Mouse (Mus musculus) liver, embryonic 11.5 days (tissue): ENCODE measurements around the gene Nrl. TPM values are rescaled to one million over a fixed set of nuclear protein-coding genes. Genes with fewer than 3 reads are reported as not detected.
A peak's percentile ranks its signal among the peaks of the same experiment; 100 is the strongest.

ENCODE experiments used
- ATAC-seq: fragments of 200-750 bp; cut with Nextera tagmentation; replicated peaks from 2 replicates; pipeline ENCODE4 v1.8.0; 2017; ENCODE audit warnings: moderate number of reproducible peaks, mild to moderate bottlenecking, moderate TSS enrichment, moderate library complexity; ENCODE audit not compliant: low FRiP score
- DNase-seq: peaks from one replicate; pipeline ENCODE4 v3.0.0-alpha.2; 2017; ENCODE audit warnings: low spot score
- H3K27ac ChIP-seq: fragments of 300-500 bp; sonication (generic); 2 replicates; pipeline ENCODE4 v1.5.1; 2014; ENCODE audit warnings: mild to moderate bottlenecking, low read depth, low read length, control low read depth
- H3K27me3 ChIP-seq: fragments of 300-500 bp; sonication (generic); replicated peaks from 2 replicates; pipeline ENCODE4 v1.6.1; 2014; ENCODE audit warnings: low read length, mixed read lengths; ENCODE audit not compliant: control insufficient read depth, insufficient read depth
- H3K36me3 ChIP-seq: fragments of 300-500 bp; sonication (generic); 2 replicates; pipeline ENCODE4 v1.6.1; 2014; ENCODE audit warnings: mild to moderate bottlenecking, low read length, moderate library complexity, mixed read lengths; ENCODE audit not compliant: control insufficient read depth, insufficient read depth
- H3K4me1 ChIP-seq: fragments of 300-500 bp; sonication (generic); replicated peaks from 2 replicates; pipeline ENCODE4 v1.6.1; 2014; ENCODE audit warnings: low read length, mixed read lengths; ENCODE audit not compliant: control insufficient read depth, insufficient read depth
- H3K4me2 ChIP-seq: fragments of 300-500 bp; sonication (generic); 2 replicates; pipeline ENCODE4 v1.6.1; 2014; ENCODE audit warnings: mild to moderate bottlenecking, control low read depth, moderate library complexity
- H3K4me3 ChIP-seq: fragments of 300-500 bp; sonication (generic); 2 replicates; pipeline ENCODE4 v1.5.1; 2014; ENCODE audit warnings: low read depth, low read length, control low read depth
- H3K9ac ChIP-seq: fragments of 300-500 bp; sonication (generic); 2 replicates; pipeline ENCODE4 v1.6.1; 2014; ENCODE audit warnings: low read depth, low read length, control low read depth
- H3K9me3 ChIP-seq: fragments of 300-500 bp; sonication (generic); 2 replicates; pipeline ENCODE4 v1.6.1; 2016; ENCODE audit warnings: low read length, inconsistent platforms, mixed read lengths; ENCODE audit not compliant: control insufficient read depth
- WGBS: fragments of 180-500 bp; shearing (Covaris S2); extraction: QIAGEN DNeasy Blood & Tissue Kit; methylation state at CpG from one replicate; pipeline ENCODE4 v1.1.7; 2014; 5-methylcytosine and 5-hydroxymethylcytosine counted together
- polyA plus RNA-seq: library from polyadenylated mRNA; unstranded; fragments of >200 nt; fragmentation: Nextera tagmentation; extraction: Ambion mirVana; gene quantifications from 2 replicates; pipeline ENCODE4 v1.2.1, GENCODE M21; 2014

Nrl gene
- polyA plus RNA-seq, 1 experiment from 2014 or later: not detected

- H3K4me1 ChIP-seq: peaks cover 5% of the 10 kb centered on the region; the same call in 1 of the 2 replicates
- H3K4me2 ChIP-seq: no peak overlapping the region
- H3K9me3 ChIP-seq: no peaks in the 10 kb centered on the region
- no peak for ATAC-seq
- no peak overlapping the region for H3K27ac ChIP-seq
- H3K4me3 ChIP-seq: no peak overlapping the region
- H3K27me3 ChIP-seq: peaks cover 24% of the 10 kb centered on the region
- DNase-seq: no peak
- no peaks in the 10 kb centered on the region for H3K36me3 ChIP-seq
- H3K9ac ChIP-seq: no peak overlapping the region
- WGBS: 49% methylated on average over 7 of the region's 7 CpGs
These were observed 17.0 kb downstream of the Nrl start for GRCm38 (mm10) chr14:55507801-55508200.

DNA sequence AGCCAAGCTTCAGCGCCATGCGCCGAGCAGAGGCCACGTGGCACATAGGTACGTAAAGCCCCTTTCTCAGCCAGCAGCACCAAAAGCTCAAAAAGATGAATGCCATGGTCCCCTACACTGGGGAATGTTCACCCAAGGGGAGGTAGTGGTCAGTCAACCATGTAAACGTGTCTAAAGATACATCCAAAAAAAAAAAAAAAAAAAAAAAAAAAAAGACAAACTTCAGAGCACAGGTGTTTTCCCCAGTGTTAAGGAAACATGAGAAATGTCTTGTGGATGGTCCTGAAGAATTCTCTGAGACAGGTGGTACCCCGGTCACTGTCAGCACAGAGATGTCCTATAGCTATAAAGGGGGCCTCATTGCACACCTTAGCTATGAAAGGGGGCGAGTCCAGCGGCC is 19.2 kb downstream of the Nrl start:
- no peak overlapping the region for H3K9ac ChIP-seq
- peaks cover 8% of the 10 kb centered on the region; the same call in 1 of the 2 replicates for H3K27me3 ChIP-seq
- 76% methylated on average over 9 of the region's 9 CpGs for WGBS
- no peak overlapping the region for H3K27ac ChIP-seq
- H3K4me1 ChIP-seq: peaks cover 3% of the 10 kb centered on the region; the same call in 1 of the 2 replicates
- ATAC-seq (no peak), DNase-seq (no peak)
- no peaks in the 10 kb centered on the region for H3K36me3 ChIP-seq
- no peak overlapping the region for H3K4me2 ChIP-seq
- H3K4me3 ChIP-seq: no peak overlapping the region
- no peaks in the 10 kb centered on the region for H3K9me3 ChIP-seq

DNA sequence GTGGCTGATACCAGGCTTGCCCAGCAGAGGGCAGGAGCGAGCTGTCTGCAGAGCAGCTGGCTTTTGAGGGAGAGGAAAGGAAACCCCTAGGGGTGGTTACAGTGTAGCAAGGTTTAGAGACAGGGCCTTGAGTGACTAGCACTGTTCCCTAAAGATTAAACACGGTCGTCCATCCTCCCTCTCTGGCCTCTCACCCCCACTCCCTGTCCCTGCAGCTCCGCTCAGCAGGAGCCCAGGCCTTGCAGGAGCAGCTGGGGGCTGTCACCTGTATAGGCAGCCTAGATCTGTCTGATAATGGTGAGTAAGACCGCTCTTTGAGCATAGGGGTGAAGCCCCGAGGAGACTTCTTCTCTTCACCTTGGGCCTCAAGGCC is 27.3 kb downstream of the Nrl start:
- peak; percentile 86 for DNase-seq
- Histone ChIP-seq H3K36me3 (no peaks in the 10 kb centered on the region), H3K4me1 (peaks cover 5% of the 10 kb centered on the region; the same call in 1 of the 2 replicates), H3K9ac (no peak overlapping the region), H3K4me3 (no peak overlapping the region), H3K9me3 (no peaks in the 10 kb centered on the region), H3K4me2 (no peak overlapping the region), H3K27ac (no peak overlapping the region), H3K27me3 (no peaks in the 10 kb centered on the region)
- ATAC-seq: peak; percentile 46; the same call in 1 of the 2 replicates
- WGBS: 35% methylated on average over 6 of the region's 6 CpGs

DNA sequence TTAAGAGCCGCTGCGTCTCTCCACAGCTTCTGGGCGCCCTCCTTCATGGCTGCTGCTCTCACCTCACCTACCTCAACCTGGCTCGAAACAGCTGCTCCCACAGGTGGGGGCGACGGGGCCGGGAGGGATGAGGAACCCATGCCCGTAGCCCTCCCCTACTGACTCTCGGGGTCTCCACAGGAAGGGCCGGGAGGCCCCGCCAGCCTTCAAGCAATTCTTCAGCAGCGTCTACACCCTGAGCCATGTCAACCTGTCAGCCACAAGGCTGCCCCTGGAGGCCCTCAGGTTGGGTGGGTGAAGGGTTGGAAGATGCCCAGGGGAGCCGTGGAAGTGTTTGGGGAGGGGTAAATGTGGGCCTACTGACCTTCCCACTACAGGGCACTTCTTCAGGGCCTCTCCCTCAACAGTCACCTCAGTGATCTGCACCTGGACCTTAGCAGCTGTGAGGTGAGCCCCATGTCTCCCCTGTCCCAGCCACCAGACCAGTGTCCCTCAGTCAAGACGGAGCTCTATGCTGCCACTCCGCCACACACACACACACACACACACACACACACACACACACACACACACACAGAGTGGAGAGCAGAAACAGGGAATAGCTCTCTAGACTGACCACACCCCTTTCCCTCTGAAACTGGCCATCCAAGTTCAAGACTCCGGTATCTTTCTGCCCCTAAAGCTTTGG is 27.9 kb downstream of the Nrl start:
- Histone ChIP-seq H3K9ac (no peak overlapping the region), H3K27me3 (no peaks in the 10 kb centered on the region), H3K4me3 (no peak overlapping the region), H3K4me1 (peaks cover 10% of the 10 kb centered on the region), H3K27ac (no peak overlapping the region), H3K4me2 (no peak overlapping the region), H3K9me3 (no peaks in the 10 kb centered on the region), H3K36me3 (no peaks in the 10 kb centered on the region)
- ATAC-seq: 0 out of 2 replicates have a peak, but pooled peaks have one; percentile 24
- WGBS: 71% methylated on average over 16 of the region's 16 CpGs
- no peak for DNase-seq

DNA sequence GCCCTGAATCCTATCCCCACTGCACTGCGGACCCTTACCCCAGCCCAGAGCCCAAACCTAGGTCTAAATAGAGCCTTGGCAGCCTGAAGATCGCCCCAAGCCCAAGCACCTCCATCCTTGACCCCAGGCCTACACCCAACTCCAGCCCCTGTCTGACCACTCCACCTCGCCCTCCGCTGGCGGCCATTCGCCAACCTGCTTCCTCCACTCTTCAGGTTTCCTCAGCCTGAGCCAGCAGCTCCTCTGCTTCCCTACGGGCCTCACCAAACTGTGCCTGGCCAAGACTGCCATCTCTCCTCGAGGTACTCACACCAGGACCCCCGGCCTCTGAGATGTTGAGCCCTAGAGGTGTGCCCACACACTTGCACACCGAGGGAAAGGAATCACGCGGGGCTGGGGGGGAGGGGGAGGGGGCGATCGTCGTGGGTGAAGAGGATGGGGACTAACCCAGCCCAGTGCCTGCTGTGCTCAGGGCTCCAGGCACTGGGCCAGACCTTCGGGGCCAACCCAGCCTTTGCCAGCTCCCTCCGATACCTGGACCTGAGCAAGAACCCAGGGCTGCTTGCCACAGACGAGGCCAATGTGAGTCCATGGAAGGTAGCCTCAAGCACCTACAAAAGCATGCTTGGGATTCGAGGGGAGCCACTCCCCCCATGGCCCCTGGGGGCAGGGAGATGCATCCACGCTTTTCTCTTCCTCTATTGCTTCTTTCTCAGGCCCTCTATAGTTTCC is 29.1 kb downstream of the Nrl start:
- 70% methylated on average over 20 of the region's 20 CpGs for WGBS
- Histone ChIP-seq H3K36me3 (no peaks in the 10 kb centered on the region), H3K27ac (no peak overlapping the region), H3K9ac (no peak overlapping the region), H3K4me3 (no peak overlapping the region), H3K4me1 (peaks cover 13% of the 10 kb centered on the region), H3K4me2 (no peak overlapping the region), H3K9me3 (no peaks in the 10 kb centered on the region), H3K27me3 (no peaks in the 10 kb centered on the region)
- ATAC-seq: no peak
- DNase-seq: no peak

- H3K9ac ChIP-seq: peak overlapping the region; percentile 61; the same call in 1 of the 2 replicates
These were observed 32.7 kb downstream of the Nrl start for GRCm38 (mm10) chr14:55492103-55492502.

GRCm38 (mm10) chr14:55491291-55491833 is 33.4 kb downstream of the Nrl start:
- Histone ChIP-seq H3K9me3 (no peaks in the 10 kb centered on the region), H3K36me3 (peaks cover 6% of the 10 kb centered on the region; the same call in 1 of the 2 replicates), H3K4me3 (peak overlapping the region; percentile 65), H3K27me3 (no peaks in the 10 kb centered on the region), H3K27ac (peak overlapping the region; percentile 73), H3K9ac (peak overlapping the region; percentile 61), H3K4me1 (peaks cover 13% of the 10 kb centered on the region), H3K4me2 (peak overlapping the region; percentile 93)
- peak; percentile 93 for ATAC-seq
- DNase-seq: peak; percentile 87
- under 1% methylated on average over 30 of the region's 30 CpGs for WGBS

More at GRCm38 (mm10) chr14:55492103-55492502, 32.7 kb downstream of the Nrl start:
- DNase-seq (no peak), ATAC-seq (no peak)
- Histone ChIP-seq H3K27me3 (no peaks in the 10 kb centered on the region), H3K27ac (no peak overlapping the region), H3K36me3 (0 out of 2 replicates have a peak, but pooled peaks cover 2% of the 10 kb centered on the region), H3K4me3 (no peak overlapping the region), H3K9me3 (no peaks in the 10 kb centered on the region), H3K4me2 (peak overlapping the region; percentile 93), H3K4me1 (peaks cover 13% of the 10 kb centered on the region)
- WGBS: 30% methylated on average over 3 of the region's 3 CpGs

DNA sequence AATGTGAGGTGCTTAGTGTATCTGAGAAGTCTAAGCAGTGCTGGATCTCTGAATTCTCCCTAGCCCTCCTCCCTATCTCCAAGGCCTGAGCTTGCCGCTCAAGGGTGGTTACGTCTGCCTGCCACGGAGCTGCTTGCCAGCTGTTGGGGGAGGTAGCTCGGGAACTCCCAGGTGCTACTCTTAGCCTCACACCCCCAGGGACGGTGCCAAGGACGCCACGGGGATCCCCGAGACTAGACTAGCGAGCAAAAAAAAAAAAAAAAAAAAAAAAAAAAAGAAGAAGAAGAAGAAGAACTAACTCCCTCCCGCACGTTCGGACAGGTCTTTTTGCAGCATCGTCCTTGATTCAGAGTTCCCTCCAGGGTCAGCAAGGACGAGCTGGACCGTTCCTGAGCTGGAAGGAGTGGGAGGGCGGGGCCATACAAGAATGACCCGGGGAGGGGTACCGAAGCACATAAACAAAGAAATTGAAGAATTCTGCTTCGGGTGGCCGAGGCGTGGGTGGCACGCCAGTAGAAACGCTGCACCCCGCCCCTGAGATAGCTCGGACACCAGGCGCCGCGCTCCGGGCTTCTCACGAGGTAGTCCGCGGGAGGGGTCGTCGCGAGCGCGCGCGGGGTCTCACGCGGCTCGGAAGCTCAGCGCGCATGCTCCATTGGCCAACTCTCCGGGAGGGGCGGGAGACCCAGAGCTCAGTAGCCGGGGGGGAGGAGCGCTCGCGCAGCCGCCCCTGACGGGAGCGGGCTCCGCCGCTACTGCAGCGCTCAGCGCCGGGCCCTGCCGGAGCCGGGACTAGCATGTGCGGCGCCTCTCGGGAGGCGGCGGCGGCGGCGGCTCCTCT is 34.2 kb downstream of the Nrl start, which contains the start of gene Carmil3:
Gene Carmil3, plus strand, starts transcription at position 291 of the 841 bp plus-strand sequence.
- Histone ChIP-seq H3K9me3 (no peaks in the 10 kb centered on the region), H3K36me3 (peaks cover 6% of the 10 kb centered on the region; the same call in 1 of the 2 replicates), H3K27ac (peak within 1 kb of the TSS; percentile 73), H3K4me1 (peaks cover 13% of the 10 kb centered on the region), H3K4me2 (peak within 1 kb of the TSS; percentile 93), H3K4me3 (peak within 1 kb of the TSS; percentile 65), H3K27me3 (no peaks in the 10 kb centered on the region), H3K9ac (peak within 1 kb of the TSS; percentile 56)
- ATAC-seq (peak; percentile 76), DNase-seq (peak; percentile 72)
- 2% methylated on average over 56 of the region's 68 CpGs for WGBS
